Mouse (Mus musculus) megakaryocyte, embryonic 14.5 days (primary cell): Measurements from ENCODE around the gene Cacna2d4. TPM values are rescaled to one million over a fixed set of nuclear protein-coding genes. Genes with fewer than 3 reads are reported as not detected.

Experiments used
- H3K27me3 ChIP-seq: replicated peaks from 2 replicates; pipeline ENCODE3; 2012; ENCODE audit warnings: inconsistent platforms
- H3K36me3 ChIP-seq: replicated peaks from 2 replicates; pipeline ENCODE3; 2012; ENCODE audit warnings: low read length, inconsistent platforms, mixed read lengths
- H3K4me1 ChIP-seq: 2 replicates; pipeline ENCODE4 v1.6.1; 2012; ENCODE audit warnings: inconsistent platforms
- H3K4me3 ChIP-seq: replicated peaks from 2 replicates; pipeline ENCODE3; 2012; ENCODE audit warnings: moderate library complexity, mild to moderate bottlenecking, inconsistent platforms
- H3K9me3 ChIP-seq: 2 replicates; pipeline ENCODE4 v1.6.1; 2012; ENCODE audit warnings: inconsistent platforms
- FLI1 ChIP-seq: IDR thresholded peaks from 2 replicates; pipeline ENCODE4 v1.6.1; 2012; ENCODE audit warnings: low read length, inconsistent platforms, mixed read lengths
- GATA1 ChIP-seq: IDR thresholded peaks from 3 replicates; pipeline ENCODE4 v1.6.1; 2012; ENCODE audit warnings: mixed read lengths, low read length, inconsistent platforms, borderline replicate concordance
- polyA plus RNA-seq: library from polyadenylated mRNA; stranded (reverse); fragments of >175 nt; gene quantifications from 2 replicates; pipeline ENCODE4 v1.2.3, GENCODE M21; 2012; ENCODE audit warnings: low replicate concordance; ENCODE audit not compliant: insufficient read depth

Gene Cacna2d4
- polyA plus RNA-seq, 1 experiment, result 0.08 TPM

GRCm38 (mm10) chr6:119239341-119240005, 3.1 kb downstream of the Cacna2d4 start:
- Histone ChIP-seq H3K9me3 (peaks cover 12% of the 10 kb centered on the region), H3K4me3 (peak overlapping the region; percentile 10), H3K4me1 (peaks cover 6% of the 10 kb centered on the region), H3K36me3 (no peaks in the 10 kb centered on the region), H3K27me3 (peaks cover 66% of the 10 kb centered on the region)
- no peak for TF ChIP-seq GATA1
- TF ChIP-seq FLI1, result no peak

- no peak overlapping the region for H3K4me3 ChIP-seq
- peaks cover 19% of the 10 kb centered on the region for H3K9me3 ChIP-seq
- H3K36me3 ChIP-seq, result no peaks in the 10 kb centered on the region
- peaks cover 6% of the 10 kb centered on the region for H3K4me1 ChIP-seq
- TF ChIP-seq GATA1, result no peak
- no peak for TF ChIP-seq FLI1
- H3K27me3 ChIP-seq, result peaks cover 66% of the 10 kb centered on the region
These were observed 3.9 kb downstream of the Cacna2d4 start for GRCm38 (mm10) chr6:119240256-119240655.

- Histone ChIP-seq H3K4me1 (peaks cover 6% of the 10 kb centered on the region), H3K9me3 (peaks cover 25% of the 10 kb centered on the region), H3K27me3 (peaks cover 62% of the 10 kb centered on the region), H3K36me3 (no peaks in the 10 kb centered on the region), H3K4me3 (no peak overlapping the region)
- TF ChIP-seq GATA1 (no peak), FLI1 (no peak)
These were observed 4.8 kb downstream of the Cacna2d4 start for GRCm38 (mm10) chr6:119240871-119241705.

- peaks cover 20% of the 10 kb centered on the region for H3K27me3 ChIP-seq
- no peak for TF ChIP-seq GATA1
- no peak for TF ChIP-seq FLI1
- no peaks in the 10 kb centered on the region for H3K4me1 ChIP-seq
These were observed 9.8 kb downstream of the Cacna2d4 start for GRCm38 (mm10) chr6:119246082-119246481.

GRCm38 (mm10) chr6:119248578-119248977, 12.3 kb downstream of the Cacna2d4 start:
- TF ChIP-seq FLI1 (no peak), GATA1 (no peak)
- peaks cover 26% of the 10 kb centered on the region for H3K9me3 ChIP-seq
- no peaks in the 10 kb centered on the region for H3K36me3 ChIP-seq
- H3K27me3 ChIP-seq, result peaks cover 6% of the 10 kb centered on the region
- H3K4me3 ChIP-seq, result no peak overlapping the region
- H3K4me1 ChIP-seq, result no peaks in the 10 kb centered on the region

More at GRCm38 (mm10) chr6:119246082-119246481, 9.8 kb downstream of the Cacna2d4 start:
- Histone ChIP-seq H3K9me3 (peaks cover 30% of the 10 kb centered on the region), H3K36me3 (no peaks in the 10 kb centered on the region), H3K4me3 (no peak overlapping the region)

- H3K4me1 ChIP-seq, result no peaks in the 10 kb centered on the region
These were observed 13.4 kb downstream of the Cacna2d4 start for GRCm38 (mm10) chr6:119249726-119250125.

GRCm38 (mm10) chr6:119251704-119252103, 15.4 kb downstream of the Cacna2d4 start:
- H3K4me3 ChIP-seq, result no peak overlapping the region
- peaks cover 4% of the 10 kb centered on the region for H3K9me3 ChIP-seq
- peaks cover 4% of the 10 kb centered on the region for H3K27me3 ChIP-seq
- no peaks in the 10 kb centered on the region for H3K4me1 ChIP-seq
- TF ChIP-seq GATA1 (no peak), FLI1 (no peak)
- H3K36me3 ChIP-seq, result no peaks in the 10 kb centered on the region

More at GRCm38 (mm10) chr6:119249726-119250125, 13.4 kb downstream of the Cacna2d4 start:
- H3K36me3 ChIP-seq, result no peaks in the 10 kb centered on the region
- no peak overlapping the region for H3K4me3 ChIP-seq
- TF ChIP-seq GATA1 (no peak), FLI1 (no peak)
- H3K27me3 ChIP-seq, result peaks cover 6% of the 10 kb centered on the region
- peaks cover 19% of the 10 kb centered on the region for H3K9me3 ChIP-seq

GRCm38 (mm10) chr6:119276713-119277112, 40.4 kb downstream of the Cacna2d4 start:
- no peak for TF ChIP-seq GATA1

GRCm38 (mm10) chr6:119280761-119281160, 44.4 kb downstream of the Cacna2d4 start:
- Histone ChIP-seq H3K4me1 (no peaks in the 10 kb centered on the region), H3K4me3 (no peak overlapping the region), H3K27me3 (peaks cover 37% of the 10 kb centered on the region), H3K9me3 (no peaks in the 10 kb centered on the region), H3K36me3 (no peaks in the 10 kb centered on the region)
- TF ChIP-seq GATA1, result no peak

More at GRCm38 (mm10) chr6:119276713-119277112, 40.4 kb downstream of the Cacna2d4 start:
- Histone ChIP-seq H3K4me3 (no peak overlapping the region), H3K27me3 (peaks cover 48% of the 10 kb centered on the region), H3K36me3 (no peaks in the 10 kb centered on the region), H3K9me3 (no peaks in the 10 kb centered on the region), H3K4me1 (no peaks in the 10 kb centered on the region)

GRCm38 (mm10) chr6:119301310-119301709, 65.0 kb downstream of the Cacna2d4 start:
- no peak for TF ChIP-seq FLI1
- Histone ChIP-seq H3K36me3 (no peaks in the 10 kb centered on the region), H3K4me3 (no peak overlapping the region), H3K27me3 (peaks cover 43% of the 10 kb centered on the region), H3K9me3 (no peaks in the 10 kb centered on the region), H3K4me1 (no peaks in the 10 kb centered on the region)
